8 mouse cellular contexts compared by ENCODE assay signal in genomic region chr10:95894036-95894855, GRCm38 (mm10). TPM values are rescaled to one million over a fixed set of nuclear protein-coding genes. Genes with fewer than 3 reads are reported as not detected.
DNase-seq lines count a peak whose midpoint lies in the region; ATAC-seq lines count a peak whose summit lies in the region.

No protein-coding gene starts in this region.

- DNase-seq in adrenal gland, postnatal 10 days = peak; percentile 13
- no peak for DNase-seq in adrenal gland, adult 18-20 months (ENCODE audit: low spot score in 2 of 2)
- DNase-seq in lung, postnatal 36 days = no peak
- peak; percentile 13 for DNase-seq in heart, postnatal 4 days
- peak; percentile 5 for DNase-seq in splenic B cell, adult 2 months (ENCODE audit: low read depth, low spot score)
- DNase-seq in gastrocnemius, postnatal 14 days = no peak

- no peaks in the 10 kb centered on the region for H3K27me3 ChIP-seq in lung, embryonic 15.5 days
- H3K27me3 ChIP-seq in liver, embryonic 12.5 days (replicated peaks) = peaks cover 6% of the 10 kb centered on the region
- no peaks in the 10 kb centered on the region for H3K27me3 ChIP-seq in splenic B cell, adult 2 months (ENCODE audit: control insufficient read depth, insufficient read depth, low read length, poor library complexity, severe bottlenecking)

- no peaks in the 10 kb centered on the region for H3K36me3 ChIP-seq in lung, embryonic 15.5 days
- H3K36me3 ChIP-seq in liver, embryonic 12.5 days = no peaks in the 10 kb centered on the region
- no peaks in the 10 kb centered on the region for H3K36me3 ChIP-seq in splenic B cell, adult 2 months (ENCODE audit: control insufficient read depth, insufficient read depth, low read length, poor library complexity, severe bottlenecking)

- peak overlapping the region; percentile 14; the same call in 1 of the 2 replicates for H3K9ac ChIP-seq in lung, embryonic 15.5 days
- no peak overlapping the region for H3K9ac ChIP-seq in liver, embryonic 12.5 days

- peak overlapping the region; percentile 63 for H3K4me2 ChIP-seq in lung, embryonic 15.5 days
- peak overlapping the region; percentile 64 for H3K4me2 ChIP-seq in liver, embryonic 12.5 days

- peak; percentile 39; the same call in 1 of the 2 replicates for ATAC-seq in lung, embryonic 15.5 days (ENCODE audit: borderline replicate concordance, extremely low read depth, low FRiP score, low TSS enrichment)
- no peak for ATAC-seq in liver, embryonic 12.5 days

- H3K9me3 ChIP-seq in lung, embryonic 15.5 days = no peaks in the 10 kb centered on the region
- no peaks in the 10 kb centered on the region for H3K9me3 ChIP-seq in liver, embryonic 12.5 days (replicated peaks)

- intact Hi-C loops in gastrocnemius, postnatal 14 days (cut with DNase I; ENCODE audit: low total_unique reads) = loop anchor here (5.0 kb wide), 1 partner anchor 337 kb away; no protein-coding TSS in a partner anchor

- peak overlapping the region; percentile 36 for H3K4me3 ChIP-seq in lung, embryonic 15.5 days
- peak overlapping the region; percentile 31 for H3K4me3 ChIP-seq in liver, embryonic 12.5 days

- peaks cover 4% of the 10 kb centered on the region; the same call in 1 of the 2 replicates for H3K4me1 ChIP-seq in lung, embryonic 15.5 days
- H3K4me1 ChIP-seq in liver, embryonic 12.5 days = peaks cover 7% of the 10 kb centered on the region

- no peak overlapping the region for H3K27ac ChIP-seq in lung, embryonic 15.5 days
- H3K27ac ChIP-seq in liver, embryonic 12.5 days = no peak overlapping the region

- WGBS in lung, embryonic 15.5 days = 24% methylated on average over 17 of the region's 17 CpGs
- WGBS in liver, embryonic 12.5 days (ENCODE audit: insufficient replicate concordance) = 18% methylated on average over 17 of the region's 17 CpGs

RNA-seq across cellular contexts. Expression of gene Eea1, which starts 46.2 kb away (rescaled TPM):
- 10 to 100 TPM; 26.2 to 27.2 TPM for total RNA-seq in adrenal gland, postnatal 10 days (2021)
- 10 to 100 TPM; 20.5 to 47.4 TPM for total RNA-seq in adrenal gland, adult 18-20 months (2021)
- 17.3 and 18.8 TPM in 2 replicates for polyA plus RNA-seq in lung, embryonic 15.5 days (2015; fragmentation: Nextera tagmentation; extraction: Ambion mirVana)
- 10 to 100 TPM; 35.5 to 39.9 TPM for total RNA-seq in heart, postnatal 4 days (2021)
- 13.2 and 13.6 TPM in 2 replicates for polyA plus RNA-seq in liver, embryonic 12.5 days (2016; fragmentation: Nextera tagmentation; extraction: Ambion mirVana)
- total RNA-seq in gastrocnemius, postnatal 14 days (2021) = 10 to 100 TPM; 16.7 to 20.7 TPM

RNA-seq across cellular contexts. Expression of gene Gm33543, which starts 51.5 kb away (rescaled TPM):
- total RNA-seq in adrenal gland, postnatal 10 days (2021) = 1 to 10 TPM; 1.1 to 2.2 TPM
- not detected for total RNA-seq in adrenal gland, adult 18-20 months (2021)
- not detected in 2 replicates for polyA plus RNA-seq in lung, embryonic 15.5 days (2015; fragmentation: Nextera tagmentation; extraction: Ambion mirVana)
- total RNA-seq in heart, postnatal 4 days (2021) = under 1 TPM; 0.19 to 0.61 TPM
- polyA plus RNA-seq in liver, embryonic 12.5 days (2016; fragmentation: Nextera tagmentation; extraction: Ambion mirVana) = not detected in 2 replicates
- under 1 TPM; 0.33 to 0.62 TPM for total RNA-seq in gastrocnemius, postnatal 14 days (2021)

Comparison
In these comparisons a context has a peak if more than half of its experiments do, and no peak if none do; other contexts are left out.
1. DNase-seq: peak in adrenal gland, postnatal 10 days (single experiment), heart, postnatal 4 days (single experiment) and splenic B cell, adult 2 months (single experiment); none in adrenal gland, adult 18-20 months (0 of 2), lung, postnatal 36 days (single experiment) and gastrocnemius, postnatal 14 days (single experiment).